Mouse (Mus musculus) olfactory bulb, adult 2 months (tissue): ENCODE measurements around the gene Cebpe. TPM values are rescaled to one million over a fixed set of nuclear protein-coding genes. Genes with fewer than 3 reads are reported as not detected.

ENCODE experiments used
- H3K27ac ChIP-seq: fragments of 200-500 bp; 2 replicates; pipeline ENCODE4 v1.5.1; 2012; ENCODE audit warnings: low read depth, low read length; ENCODE audit not compliant: insufficient read depth
- H3K4me1 ChIP-seq: fragments of 200-500 bp; 2 replicates; pipeline ENCODE4 v1.6.1; 2012; ENCODE audit warnings: low read length; ENCODE audit not compliant: control insufficient read depth, insufficient read depth
- H3K4me3 ChIP-seq: fragments of 200-500 bp; 2 replicates; pipeline ENCODE4 v1.5.1; 2012; ENCODE audit warnings: mild to moderate bottlenecking, low read depth, low read length, moderate library complexity; ENCODE audit not compliant: insufficient read depth
- CTCF ChIP-seq: fragments of 200-500 bp; IDR thresholded peaks from 2 replicates; pipeline ENCODE4 v1.5.1; 2012; ENCODE audit warnings: low read depth, mild to moderate bottlenecking, low read length, moderate library complexity; ENCODE audit not compliant: insufficient read depth
- POLR2A ChIP-seq: fragments of 200-500 bp; IDR thresholded peaks from 2 replicates; pipeline ENCODE4 v1.6.1; 2012; ENCODE audit warnings: mild to moderate bottlenecking, low read depth, low read length, moderate library complexity; ENCODE audit not compliant: insufficient read depth
- WGBS: fragments of 180-500 bp; shearing (Covaris S2); methylation state at CpG from one replicate; pipeline ENCODE4 v1.1.7; 2018; 5-methylcytosine and 5-hydroxymethylcytosine counted together
- polyA plus RNA-seq: library from polyadenylated mRNA; stranded (reverse); fragments of >200 nt; gene quantifications from 2 replicates; pipeline ENCODE4 v1.2.4, GENCODE M21; 2012; ENCODE audit warnings: low replicate concordance; ENCODE audit not compliant: missing spikeins, insufficient read depth, insufficient read length

The Cebpe gene
- polyA plus RNA-seq, 1 experiment: not detected

- WGBS: 60% methylated on average over 8 of the region's 8 CpGs
- no peak overlapping the region for H3K4me3 ChIP-seq
- no peak overlapping the region for H3K27ac ChIP-seq
- no peak for TF ChIP-seq CTCF
- no peak for TF ChIP-seq POLR2A
- peaks cover 8% of the 10 kb centered on the region for H3K4me1 ChIP-seq
Observed at GRCm38 (mm10) chr14:54744473-54744872, 32.5 kb upstream of the Cebpe start.

GRCm38 (mm10) chr14:54742375-54742774 is 30.4 kb upstream of the Cebpe start:
- Histone ChIP-seq H3K27ac (no peak overlapping the region), H3K4me3 (no peak overlapping the region), H3K4me1 (peaks cover 8% of the 10 kb centered on the region)
- 89% methylated on average over 2 of the region's 2 CpGs for WGBS
- no peak for TF ChIP-seq CTCF
- TF ChIP-seq POLR2A: no peak

- 86% methylated on average over 6 of the region's 6 CpGs for WGBS
- TF ChIP-seq POLR2A (no peak), CTCF (no peak)
- H3K4me3 ChIP-seq: no peak overlapping the region
- H3K4me1 ChIP-seq: peaks cover 10% of the 10 kb centered on the region
- H3K27ac ChIP-seq: no peak overlapping the region
Observed at GRCm38 (mm10) chr14:54741721-54742120, 29.7 kb upstream of the Cebpe start.

GRCm38 (mm10) chr14:54737634-54738033 is 25.7 kb upstream of the Cebpe start:
- Histone ChIP-seq H3K4me3 (no peak overlapping the region), H3K27ac (peak overlapping the region; percentile 83), H3K4me1 (peaks cover 15% of the 10 kb centered on the region)
- TF ChIP-seq CTCF (no peak), POLR2A (no peak)
- WGBS: 68% methylated on average over 10 of the region's 10 CpGs

GRCm38 (mm10) chr14:54736555-54737552 is 24.9 kb upstream of the Cebpe start:
- peaks cover 15% of the 10 kb centered on the region for H3K4me1 ChIP-seq
- no peak overlapping the region for H3K4me3 ChIP-seq
- 37% methylated on average over 14 of the region's 14 CpGs for WGBS
- TF ChIP-seq POLR2A: no peak
- TF ChIP-seq CTCF: no peak
- peak overlapping the region; percentile 83 for H3K27ac ChIP-seq

GRCm38 (mm10) chr14:54735221-54735620 is 23.2 kb upstream of the Cebpe start:
- no peak overlapping the region for H3K27ac ChIP-seq
- WGBS: 89% methylated on average over 4 of the region's 4 CpGs
- H3K4me1 ChIP-seq: peaks cover 17% of the 10 kb centered on the region
- no peak overlapping the region for H3K4me3 ChIP-seq
- TF ChIP-seq CTCF: no peak
- no peak for TF ChIP-seq POLR2A

- TF ChIP-seq CTCF (no peak), POLR2A (no peak)
- Histone ChIP-seq H3K4me1 (peaks cover 23% of the 10 kb centered on the region), H3K4me3 (no peak overlapping the region), H3K27ac (no peak overlapping the region)
- 47% methylated on average over 4 of the region's 4 CpGs for WGBS
Observed at GRCm38 (mm10) chr14:54734004-54734403, 22.0 kb upstream of the Cebpe start.

GRCm38 (mm10) chr14:54732206-54732605 is 20.2 kb upstream of the Cebpe start:
- no peak for TF ChIP-seq POLR2A
- TF ChIP-seq CTCF: no peak
- WGBS: 90% methylated on average over 8 of the region's 8 CpGs
- Histone ChIP-seq H3K27ac (no peak overlapping the region), H3K4me3 (no peak overlapping the region), H3K4me1 (peaks cover 18% of the 10 kb centered on the region)

GRCm38 (mm10) chr14:54730305-54730704 is 18.3 kb upstream of the Cebpe start:
- H3K4me3 ChIP-seq: no peak overlapping the region
- peaks cover 12% of the 10 kb centered on the region for H3K4me1 ChIP-seq
- TF ChIP-seq CTCF (no peak), POLR2A (no peak)
- WGBS: 89% methylated on average over 6 of the region's 6 CpGs
- no peak overlapping the region for H3K27ac ChIP-seq
